Comparison of ENCODE assay signal across 15 mouse cellular contexts in the genomic region with DNA sequence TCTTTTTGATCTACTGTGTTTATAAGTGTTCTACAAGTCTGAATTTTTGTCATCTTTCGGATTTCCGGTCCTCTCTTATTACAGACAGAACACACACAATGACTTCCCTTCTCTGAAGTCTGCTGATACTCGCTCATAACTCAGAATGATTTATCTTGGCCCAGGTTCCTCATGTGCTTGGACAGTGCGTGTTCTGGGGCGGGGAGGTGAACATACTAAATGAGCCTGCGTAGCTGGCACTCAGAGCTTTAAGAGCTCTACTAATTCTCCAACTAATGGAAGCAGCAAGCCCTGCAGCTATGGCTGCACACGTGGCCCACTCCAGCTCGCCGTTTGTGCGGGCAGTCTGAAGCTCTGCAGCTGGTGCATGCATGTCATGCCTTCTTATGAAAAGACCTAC. TPM values are rescaled to one million over a fixed set of nuclear protein-coding genes. Genes with fewer than 3 reads are reported as not detected.
DNase-seq lines count a peak whose midpoint lies in the region; TF ChIP-seq lines count a peak whose summit lies in the region.
"Had no signal": no experiment of that assay in that cellular context is flagged by ENCODE, and none has a peak within 500 bp of the region (broad histone marks: within the 10 kb centered on the region; RNA-seq: fewer than 3 reads in every experiment).

No protein-coding gene starts in this region.

- H3K27me3 ChIP-seq in megakaryocyte, embryonic 14.5 days (replicated peaks), result no peaks in the 10 kb centered on the region
- H3K27me3 ChIP-seq: heart, embryonic 13.5 days; neural tube, embryonic 15.5 days had no signal

- DNase-seq in gastrocnemius, adult 2 months, result no peak
- DNase-seq in gastrocnemius, postnatal 10 days, result no peak
- DNase-seq in kidney, postnatal 10 days, result peak; percentile 51
- no peak for DNase-seq in kidney, adult 18-20 months
- no peak for DNase-seq in layer of hippocampus, adult 18-20 months (ENCODE audit: low spot score in 2 of 2)
- no peak for DNase-seq in gastrocnemius, postnatal 36 days
- DNase-seq: cerebellum, adult 2 months; left cerebral cortex, postnatal 4 days; thymus, adult 2 months had no signal

- TF ChIP-seq POLR2A in bone marrow macrophage, adult 2 months (IDR thresholded peaks at IDR 0.05; ENCODE audit: borderline replicate concordance, low read depth, low read length), result no peak

- no peak overlapping the region for H3K4me3 ChIP-seq in gastrocnemius, adult 2 months
- peak overlapping the region; percentile 28 for H3K4me3 ChIP-seq in bone marrow macrophage, adult 2 months (ENCODE audit: insufficient read depth, low read length)
- peak overlapping the region; percentile 20 for H3K4me3 ChIP-seq in megakaryocyte, embryonic 14.5 days (replicated peaks)
- H3K4me3 ChIP-seq: erythroblast, embryonic 14.5 days; heart, embryonic 13.5 days; neural tube, embryonic 15.5 days had no signal

- H3K27ac ChIP-seq in gastrocnemius, adult 2 months, result 0 out of 2 replicates have a peak overlapping the region, but pooled peaks have one; percentile 16
- H3K27ac ChIP-seq in bone marrow macrophage, adult 2 months (ENCODE audit: insufficient read depth, low read depth, low read length), result peak overlapping the region; percentile 60
- H3K27ac ChIP-seq: heart, embryonic 13.5 days; hindbrain, postnatal 0 days; neural tube, embryonic 15.5 days had no signal

- H3K9me3 ChIP-seq in megakaryocyte, embryonic 14.5 days, result no peaks in the 10 kb centered on the region
- H3K9me3 ChIP-seq: heart, embryonic 13.5 days; neural tube, embryonic 15.5 days had no signal

- intact Hi-C loops in gastrocnemius, adult 2 months (cut with DNase I), result no loop called here
- intact Hi-C loops in gastrocnemius, postnatal 36 days (cut with DNase I), result no loop called here

- TF ChIP-seq CTCF in gastrocnemius, adult 2 months (IDR thresholded peaks at IDR 0.05), result no peak
- TF ChIP-seq CTCF in bone marrow macrophage, adult 2 months (IDR thresholded peaks at IDR 0.05; ENCODE audit: low read depth, low read length), result no peak

- peaks cover 17% of the 10 kb centered on the region for H3K36me3 ChIP-seq in megakaryocyte, embryonic 14.5 days (replicated peaks; ENCODE audit: low read length)

- peaks cover 41% of the 10 kb centered on the region for H3K4me1 ChIP-seq in bone marrow macrophage, adult 2 months (ENCODE audit: control insufficient read depth, insufficient read depth, low read length)
- peaks cover 82% of the 10 kb centered on the region for H3K4me1 ChIP-seq in megakaryocyte, embryonic 14.5 days

RNA-seq across cellular contexts. Expression of gene Mcmbp, which starts 11.6 kb away (rescaled TPM):
- total RNA-seq in gastrocnemius, adult 2 months (2021), result 10 to 100 TPM; 17.1 to 19.4 TPM
- total RNA-seq in gastrocnemius, postnatal 10 days (2021), result 10 to 100 TPM; 21.5 to 27.3 TPM
- 63.6 and 69.0 TPM in 2 replicates for polyA plus RNA-seq in bone marrow macrophage, adult 2 months (2012; ENCODE audit: insufficient read depth, insufficient read length, missing spikeins)
- polyA plus RNA-seq in megakaryocyte, embryonic 14.5 days (2012; ENCODE audit: insufficient read depth, low replicate concordance), result 1.4 and 6.3 TPM in 2 replicates
- total RNA-seq in layer of hippocampus, adult 18-20 months (2021), result 10 to 100 TPM; 27.4 to 28.1 TPM
- 10 to 100 TPM; 13.8 to 14.5 TPM for total RNA-seq in gastrocnemius, postnatal 36 days (2021)

RNA-seq across cellular contexts. Expression of gene Sec23ip, which starts 16.0 kb away (rescaled TPM):
- 10 to 100 TPM; 22.7 to 23.5 TPM for total RNA-seq in gastrocnemius, adult 2 months (2021)
- 10 to 100 TPM; 22.3 to 26.9 TPM for total RNA-seq in gastrocnemius, postnatal 10 days (2021)
- 22.0 and 23.1 TPM in 2 replicates for polyA plus RNA-seq in bone marrow macrophage, adult 2 months (2012; ENCODE audit: insufficient read depth, insufficient read length, missing spikeins)
- polyA plus RNA-seq in megakaryocyte, embryonic 14.5 days (2012; ENCODE audit: insufficient read depth, low replicate concordance), result 0.60 and 4.3 TPM in 2 replicates
- 10 to 100 TPM; 49.7 to 50.6 TPM for total RNA-seq in layer of hippocampus, adult 18-20 months (2021)
- 10 to 100 TPM; 21.1 to 21.6 TPM for total RNA-seq in gastrocnemius, postnatal 36 days (2021)
